Mouse (Mus musculus) retina, adult 2 months (tissue): ENCODE measurements around the gene Arhgef39.

ENCODE experiments used
- DNase-seq: peaks from one replicate; pipeline ENCODE4 v3.0.0-alpha.2; 2012; ENCODE audit warnings: low read depth, low spot score

Arhgef39 gene

DNA sequence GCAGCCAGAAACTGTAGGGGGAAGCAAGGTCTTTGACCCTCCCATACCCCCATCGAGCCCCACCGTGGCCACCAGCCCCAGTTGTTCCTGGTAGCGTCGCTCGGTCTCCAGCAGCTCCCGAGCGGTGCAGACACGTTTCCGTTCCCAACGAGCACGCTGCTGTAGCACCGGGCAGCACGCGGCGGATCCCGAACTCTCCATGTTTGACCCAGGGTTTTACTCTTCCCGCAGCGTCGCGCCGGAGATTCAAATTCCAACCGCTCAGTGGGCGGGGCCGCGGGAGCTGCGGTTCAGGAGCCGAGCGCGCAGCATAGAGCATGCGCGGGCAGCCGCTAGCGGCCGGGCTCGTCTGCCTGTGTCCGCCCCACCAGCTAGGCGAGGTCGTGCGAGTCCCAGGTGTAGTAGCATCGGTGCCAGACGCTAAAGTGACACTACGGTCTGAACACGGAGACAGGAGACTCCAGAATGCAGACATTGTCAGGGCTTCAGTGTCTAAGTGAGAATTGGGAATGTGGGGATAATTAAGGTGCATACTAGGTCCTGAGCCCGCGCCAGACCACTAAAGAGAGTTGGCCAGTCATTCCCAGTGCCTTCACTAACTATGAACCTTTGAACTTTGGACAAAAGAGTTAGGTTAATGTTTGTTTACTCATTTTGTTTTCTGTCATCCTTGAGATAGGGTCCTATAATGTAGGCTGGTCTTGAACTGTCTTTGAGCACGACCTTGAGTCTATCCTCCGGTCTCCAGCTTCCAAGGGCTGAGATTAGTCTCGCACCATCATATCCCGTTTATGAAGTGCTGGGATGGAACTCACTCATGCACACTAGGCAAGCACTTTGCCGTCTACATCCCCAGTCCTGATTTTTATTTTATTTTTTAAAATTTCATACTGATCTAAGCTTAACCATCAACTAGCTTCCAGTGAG, at the start of gene Arhgef39:
Gene Arhgef39 (minus strand): TSS at position 289 of the 927 bp plus-strand sequence.
- DNase-seq: no peak

DNA sequence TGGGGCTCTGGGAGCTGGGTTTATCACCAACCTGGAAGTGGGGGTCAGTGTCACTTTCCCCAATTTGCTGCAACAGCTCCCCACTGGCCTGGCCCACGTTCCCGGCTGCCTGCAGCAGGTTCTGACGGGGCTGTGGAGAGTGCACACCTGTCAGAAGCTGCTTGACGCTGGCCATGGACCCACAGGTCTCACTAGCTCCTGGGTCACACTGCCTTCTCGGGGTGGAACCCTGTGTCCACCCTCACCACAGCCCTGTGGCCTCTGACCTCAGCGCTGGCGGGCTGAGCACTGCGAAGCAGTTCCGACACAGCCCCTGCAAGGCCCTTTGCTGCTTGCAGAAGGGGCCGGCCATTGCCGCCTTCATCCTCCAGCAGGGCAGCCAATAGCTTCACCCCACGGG, 49.6 kb upstream of the Arhgef39 start:
- DNase-seq: no peak

DNA sequence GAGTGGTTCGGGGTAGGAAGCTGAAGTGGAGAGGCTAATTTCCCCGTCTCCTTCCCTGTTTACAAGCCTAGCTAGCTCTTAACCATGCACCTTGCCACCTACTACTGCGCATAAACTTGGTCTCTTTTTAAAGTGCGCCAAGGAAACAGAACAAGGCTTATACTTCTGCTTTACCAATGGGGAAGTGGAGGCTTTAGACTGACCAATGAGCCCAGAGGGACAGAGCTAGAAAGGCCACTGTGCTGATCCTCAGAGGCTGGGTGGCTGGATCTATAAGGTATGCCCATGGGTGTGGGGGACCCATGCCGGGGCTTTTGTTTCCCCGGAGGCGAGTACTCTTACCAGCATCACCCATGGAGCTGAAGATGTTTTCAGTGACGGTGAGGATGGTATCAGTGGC, 47.7 kb upstream of the Arhgef39 start:
- no peak for DNase-seq

DNA sequence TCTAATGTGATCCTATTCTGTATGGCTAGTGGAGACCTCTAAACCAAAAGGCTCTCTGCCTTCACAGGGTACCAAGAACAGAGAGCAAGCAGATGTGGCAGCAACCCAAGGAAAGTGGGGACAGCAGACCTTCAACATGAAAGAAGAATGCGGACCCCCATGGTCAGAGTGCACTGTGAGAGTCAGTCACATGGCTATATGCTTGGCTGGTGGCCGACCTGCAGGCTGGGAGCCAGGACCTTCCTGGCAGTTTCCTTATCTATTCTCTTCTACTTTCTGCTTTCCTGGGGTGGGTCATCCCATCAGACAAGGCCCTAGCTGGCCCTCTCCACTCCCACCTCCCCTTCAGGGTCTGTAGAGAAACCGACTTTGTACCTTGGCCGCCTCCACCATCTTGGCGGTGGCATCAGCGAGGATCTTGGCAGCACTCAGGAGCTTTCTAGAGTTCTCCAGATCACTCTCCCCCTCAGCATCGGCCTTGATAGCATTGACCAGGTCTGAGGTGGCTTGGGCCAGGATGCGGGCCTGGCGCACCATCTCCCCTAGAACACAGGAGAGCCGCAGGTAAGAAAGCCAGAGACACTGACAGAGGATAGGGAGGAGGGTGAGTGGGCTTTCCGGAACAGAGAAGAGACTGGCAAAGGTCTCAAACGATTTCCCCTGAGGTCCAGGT, 47.0 kb upstream of the Arhgef39 start:
- DNase-seq: no peak

DNA sequence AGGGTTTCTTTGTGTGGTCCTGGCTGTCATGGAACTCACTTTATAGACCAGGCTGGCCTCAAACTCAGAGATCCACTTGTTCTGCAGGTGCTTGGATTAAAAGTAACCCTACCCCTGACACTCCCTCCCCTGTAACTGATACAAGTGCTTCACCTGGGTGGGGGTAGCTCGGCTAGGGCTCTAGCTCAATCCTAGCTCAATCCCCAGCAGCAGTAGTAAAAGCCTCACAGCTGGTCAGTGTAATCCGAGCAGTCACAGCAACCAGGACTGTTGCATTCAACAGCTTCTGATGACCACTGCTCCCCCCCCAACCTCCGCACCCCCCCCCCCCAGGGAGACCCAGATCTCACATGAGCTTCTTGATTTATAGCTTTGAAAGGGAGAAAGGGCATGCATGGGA, 42.5 kb upstream of the Arhgef39 start:
- no peak for DNase-seq

DNA sequence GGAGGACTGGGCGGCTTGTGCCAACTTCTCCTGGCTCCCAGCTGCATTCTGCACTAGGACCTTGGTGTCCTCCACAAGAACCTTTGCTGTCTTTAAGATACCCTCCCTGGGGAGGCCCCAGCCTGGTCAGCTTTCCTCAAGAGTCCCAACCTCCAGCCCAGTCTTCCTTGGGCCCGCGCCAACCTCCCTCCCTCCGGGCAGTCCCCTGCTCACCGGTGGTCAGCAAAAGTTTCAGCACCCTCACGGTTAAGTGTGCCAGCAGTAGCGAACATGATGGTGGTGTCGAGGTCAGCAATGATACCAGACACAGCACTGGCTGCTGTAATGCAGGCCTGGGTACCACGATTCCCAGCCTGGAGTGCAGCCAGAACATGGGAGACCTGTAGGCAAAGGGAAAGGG, 36.5 kb upstream of the Arhgef39 start:
- no peak for DNase-seq

DNA sequence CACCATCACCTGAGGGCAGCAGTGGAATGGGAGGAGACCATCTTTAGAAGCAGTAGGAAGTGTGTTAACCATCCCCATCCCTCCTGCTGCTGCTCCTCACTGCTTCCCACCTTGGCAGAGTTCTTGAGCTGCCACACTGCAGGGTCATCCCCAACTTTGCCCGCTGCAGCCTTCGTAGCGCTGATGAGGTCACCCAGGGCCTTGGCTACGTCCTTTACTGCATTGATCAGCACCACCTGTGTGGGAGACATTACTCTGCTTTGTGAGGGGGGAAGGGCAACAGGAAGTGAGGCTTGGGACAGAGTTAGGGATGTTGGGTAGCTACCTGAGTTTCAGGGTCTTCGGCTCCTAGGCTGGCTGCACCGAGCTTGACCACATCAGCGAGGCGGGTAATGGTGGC, 36.1 kb upstream of the Arhgef39 start:
- DNase-seq: no peak

DNA sequence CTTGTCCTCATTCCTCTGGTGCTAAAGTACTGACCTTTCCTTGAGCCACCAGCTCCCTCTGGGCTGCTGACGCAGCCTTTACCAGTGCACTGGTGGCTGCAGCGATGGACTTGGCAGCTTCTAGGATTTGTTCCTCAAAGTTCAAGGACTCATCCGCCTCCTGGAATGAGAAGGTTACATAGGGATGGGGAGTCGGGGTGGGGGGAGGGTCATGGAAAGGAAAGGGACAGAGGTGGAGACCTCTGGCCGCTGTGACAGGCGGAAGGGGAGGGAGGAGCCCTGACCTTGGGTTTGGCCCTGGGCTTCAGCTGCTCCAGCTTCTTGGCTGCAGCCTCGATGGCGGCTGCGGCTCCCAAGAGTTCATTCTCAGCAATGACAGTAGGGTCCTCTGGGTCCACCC, 33.8 kb upstream of the Arhgef39 start:
- no peak for DNase-seq

DNA sequence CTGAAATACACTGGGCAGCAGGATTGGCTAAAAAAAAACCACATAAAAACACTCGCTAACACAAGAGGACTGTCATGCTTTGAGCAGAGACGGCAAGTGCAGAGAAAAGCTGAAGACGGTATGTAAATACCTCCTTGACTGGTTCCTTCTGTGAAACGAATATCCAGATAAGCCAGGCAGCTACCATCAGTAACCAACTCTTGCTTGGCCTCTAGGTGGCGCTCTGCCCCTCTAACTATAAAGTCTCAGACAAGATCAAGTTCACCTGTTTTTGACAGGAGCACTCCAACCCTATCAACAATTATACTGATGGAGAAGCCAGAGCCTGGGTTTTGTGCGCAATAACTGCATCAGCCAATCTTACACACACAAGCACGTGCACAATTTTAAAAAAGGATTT, 31.1 kb upstream of the Arhgef39 start:
- peak; percentile 53 for DNase-seq

DNA sequence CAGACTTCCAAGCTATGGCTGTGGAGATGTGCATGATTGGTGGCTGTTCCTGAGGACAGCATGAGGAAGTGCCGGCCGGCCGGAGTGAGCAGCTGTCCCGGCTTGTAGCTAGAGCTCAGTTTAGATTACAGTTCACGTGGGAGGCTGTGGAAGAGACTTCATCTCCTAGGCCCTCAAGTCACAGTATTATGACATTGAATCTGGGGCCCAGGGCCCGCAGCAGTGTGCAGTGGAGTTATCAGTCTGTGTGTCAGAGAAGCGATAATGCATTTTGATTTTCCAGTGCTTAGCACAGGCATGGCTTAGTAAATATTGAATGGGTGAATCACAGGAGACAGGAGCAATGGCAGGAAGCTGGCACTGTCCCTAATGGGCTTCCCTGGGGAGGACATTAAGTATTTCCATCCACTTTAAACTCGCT, 30.6 kb upstream of the Arhgef39 start:
- DNase-seq: no peak

DNA sequence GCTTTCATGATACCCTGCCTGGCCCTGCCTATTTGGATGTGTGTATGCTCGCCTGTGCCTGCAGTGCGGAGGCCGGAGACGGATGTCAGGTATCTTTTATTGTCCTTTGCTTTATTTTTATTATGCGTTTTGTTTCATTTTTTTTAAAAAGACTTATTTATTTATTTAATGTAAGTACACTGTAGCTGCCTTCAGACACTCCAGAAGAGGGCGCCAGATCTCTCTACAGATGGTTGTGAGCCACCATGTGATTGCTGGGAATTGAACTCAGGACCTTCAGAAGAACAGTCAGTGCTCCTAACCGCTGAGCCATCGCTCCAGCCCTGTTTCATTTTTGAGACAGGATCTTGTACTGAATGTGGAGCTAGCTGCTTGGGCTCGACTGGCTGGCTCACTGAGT, 29.0 kb upstream of the Arhgef39 start:
- no peak for DNase-seq

DNA sequence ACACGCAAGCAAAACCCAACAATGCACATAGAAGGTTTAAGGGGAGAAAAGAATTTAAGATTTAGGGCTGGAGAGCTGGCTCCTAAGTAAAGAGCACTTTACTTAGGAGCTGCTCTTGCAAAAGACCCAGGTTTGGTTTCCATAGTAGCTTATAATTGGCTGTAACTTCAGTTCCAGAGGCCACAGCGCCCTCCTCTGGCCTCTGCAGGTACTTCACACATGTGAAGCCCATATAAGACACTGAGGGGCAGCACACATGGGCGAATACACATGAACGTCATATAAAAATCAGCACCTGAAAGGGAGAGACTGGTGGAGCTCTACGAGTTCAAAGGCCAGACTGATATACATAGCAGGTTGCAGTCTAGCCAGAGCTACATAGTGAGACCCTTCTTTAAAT, 28.4 kb upstream of the Arhgef39 start:
- no peak for DNase-seq

DNA sequence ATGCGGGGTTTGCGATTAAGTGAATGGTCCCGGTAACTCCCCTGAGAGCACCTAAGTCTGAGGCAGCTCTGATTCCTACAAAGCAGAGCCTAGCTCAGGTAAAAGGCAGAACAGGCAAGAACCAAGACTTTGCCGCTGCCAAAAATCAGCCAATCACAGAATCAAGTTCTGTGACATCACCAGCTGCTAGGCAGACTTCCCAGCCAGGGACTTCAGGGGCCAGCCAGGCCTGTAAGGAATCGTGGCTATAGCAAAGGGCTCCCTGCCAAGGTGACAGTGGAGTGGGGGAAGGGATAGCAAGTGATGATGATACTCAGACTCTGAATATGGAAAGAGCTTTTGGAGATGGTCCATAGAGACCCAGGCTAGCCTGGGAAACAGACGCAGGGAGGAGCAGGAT, 20.5 kb upstream of the Arhgef39 start:
- DNase-seq: peak; percentile 49

DNA sequence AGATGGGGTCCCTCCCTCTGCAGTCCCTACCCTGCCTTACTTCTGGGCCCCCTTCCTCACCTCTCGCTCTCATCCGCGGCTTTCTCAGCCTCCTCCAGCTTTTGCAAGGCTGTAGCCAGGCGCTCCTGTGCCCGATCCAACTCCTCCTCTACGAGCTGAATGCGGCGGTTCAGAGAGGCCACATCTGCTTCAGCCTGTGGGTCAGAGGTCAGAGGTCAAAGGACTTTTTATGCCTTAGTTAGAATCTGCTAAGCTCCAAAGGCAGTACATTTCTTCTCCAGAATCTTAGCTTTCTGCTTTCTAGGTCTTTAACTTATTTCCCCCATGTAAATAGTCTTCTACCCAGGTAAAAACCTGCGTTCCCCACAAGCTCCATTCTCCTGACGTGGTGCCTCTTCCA, 20.1 kb upstream of the Arhgef39 start:
- DNase-seq: no peak

DNA sequence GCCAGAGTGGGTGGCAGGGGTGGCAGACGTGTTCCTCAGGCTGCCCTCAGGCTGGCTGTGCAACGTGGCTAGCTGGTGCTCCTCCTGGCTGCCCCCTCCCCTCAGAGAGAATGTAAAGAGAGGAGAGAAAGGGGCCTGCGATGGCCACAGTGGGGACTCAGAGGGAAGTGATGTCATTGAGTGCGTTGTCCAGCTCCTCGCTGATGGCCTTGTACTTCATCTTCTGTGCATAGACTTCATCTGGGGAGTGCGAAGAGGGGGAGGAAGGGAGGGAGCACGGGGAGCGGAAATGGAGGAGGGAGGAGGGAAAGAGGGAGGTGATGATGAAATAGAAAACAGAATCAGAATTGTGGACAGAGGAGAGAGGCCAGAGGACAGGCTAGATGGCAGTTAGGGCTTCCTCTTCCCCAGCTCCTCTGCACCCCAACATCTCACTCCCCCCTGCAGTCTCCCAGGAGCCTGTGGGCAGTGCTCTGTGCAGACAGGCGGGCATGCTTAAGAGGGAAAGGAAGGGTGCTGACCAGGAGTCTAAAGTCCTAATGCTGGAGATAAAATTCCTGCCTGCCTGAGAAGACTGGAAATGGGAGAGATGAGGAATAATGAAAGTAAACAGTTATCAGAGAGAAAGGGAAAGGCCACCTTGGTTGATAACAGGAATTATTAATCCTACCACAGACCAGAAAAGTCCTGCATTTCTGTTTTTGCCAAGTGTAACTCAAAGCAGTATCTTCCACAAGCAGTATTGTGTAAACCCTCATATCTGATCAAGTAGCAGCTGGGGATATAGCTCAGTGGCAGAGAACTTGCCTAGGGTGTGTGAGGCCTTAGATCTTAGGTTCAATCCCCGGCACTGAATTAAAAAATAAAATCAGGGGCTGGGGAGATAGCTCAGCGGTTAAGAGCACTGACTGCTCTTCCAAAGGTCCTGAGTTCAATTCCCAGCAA, 16.5 kb upstream of the Arhgef39 start:
- DNase-seq: no peak

DNA sequence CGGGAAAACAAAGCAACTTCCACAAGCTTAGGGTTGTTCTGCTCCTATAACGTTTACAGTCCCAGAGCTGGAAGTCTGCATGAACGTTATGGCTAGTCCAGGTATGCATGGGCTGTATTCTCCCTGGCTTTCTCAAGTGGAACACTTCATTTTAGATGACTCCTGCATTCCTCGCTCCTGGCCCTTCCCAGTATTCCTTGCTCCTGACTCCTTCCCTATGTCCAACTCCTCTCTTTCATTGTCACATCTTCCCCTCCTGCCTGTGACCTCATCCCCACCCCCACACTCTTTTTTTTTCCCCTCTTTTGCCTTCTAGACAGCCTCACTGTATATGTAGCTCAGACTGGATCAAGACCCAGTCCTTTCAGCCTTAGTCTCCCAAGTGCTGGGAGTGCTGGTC, 14.3 kb upstream of the Arhgef39 start:
- DNase-seq: no peak

DNA sequence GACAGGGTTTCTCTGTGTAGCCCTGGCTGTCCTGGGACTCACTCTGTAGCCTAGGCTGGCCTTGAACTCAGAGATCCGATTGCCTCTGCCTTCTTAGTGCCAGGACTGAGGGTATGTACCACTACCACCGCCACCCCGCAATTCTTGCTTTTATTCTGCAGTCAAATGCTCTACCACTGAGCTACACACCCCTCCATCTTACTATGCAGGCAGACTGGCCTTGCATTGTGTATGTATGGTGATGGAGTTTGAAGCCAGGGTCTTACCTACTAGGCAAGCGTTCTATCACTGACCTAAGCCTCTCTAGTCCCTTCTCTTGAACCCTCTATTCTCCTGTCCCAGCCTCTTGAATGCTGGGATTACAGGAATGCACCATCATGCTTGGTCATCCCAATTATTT, 13.8 kb upstream of the Arhgef39 start:
- no peak for DNase-seq

DNA sequence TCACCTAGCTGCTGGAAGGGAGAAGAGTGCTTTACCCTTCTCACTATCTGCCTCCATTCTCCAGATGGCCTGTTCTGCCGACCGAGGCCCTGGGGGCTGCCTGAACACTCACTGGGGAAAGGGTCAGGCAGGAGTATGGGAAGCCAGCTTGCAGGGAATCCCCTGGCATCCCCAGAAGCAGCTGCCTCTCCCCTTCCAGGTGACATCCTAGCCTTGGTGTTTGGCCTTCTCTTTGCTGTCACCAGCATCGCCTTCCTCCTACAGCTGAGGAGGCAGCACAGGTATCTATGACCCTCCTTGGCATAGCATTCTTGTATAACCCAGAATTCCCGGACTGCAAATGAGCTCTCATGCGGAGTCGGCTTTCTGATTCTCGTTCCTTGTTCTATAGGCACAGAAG, 13.2 kb upstream of the Arhgef39 start:
- DNase-seq: no peak

DNA sequence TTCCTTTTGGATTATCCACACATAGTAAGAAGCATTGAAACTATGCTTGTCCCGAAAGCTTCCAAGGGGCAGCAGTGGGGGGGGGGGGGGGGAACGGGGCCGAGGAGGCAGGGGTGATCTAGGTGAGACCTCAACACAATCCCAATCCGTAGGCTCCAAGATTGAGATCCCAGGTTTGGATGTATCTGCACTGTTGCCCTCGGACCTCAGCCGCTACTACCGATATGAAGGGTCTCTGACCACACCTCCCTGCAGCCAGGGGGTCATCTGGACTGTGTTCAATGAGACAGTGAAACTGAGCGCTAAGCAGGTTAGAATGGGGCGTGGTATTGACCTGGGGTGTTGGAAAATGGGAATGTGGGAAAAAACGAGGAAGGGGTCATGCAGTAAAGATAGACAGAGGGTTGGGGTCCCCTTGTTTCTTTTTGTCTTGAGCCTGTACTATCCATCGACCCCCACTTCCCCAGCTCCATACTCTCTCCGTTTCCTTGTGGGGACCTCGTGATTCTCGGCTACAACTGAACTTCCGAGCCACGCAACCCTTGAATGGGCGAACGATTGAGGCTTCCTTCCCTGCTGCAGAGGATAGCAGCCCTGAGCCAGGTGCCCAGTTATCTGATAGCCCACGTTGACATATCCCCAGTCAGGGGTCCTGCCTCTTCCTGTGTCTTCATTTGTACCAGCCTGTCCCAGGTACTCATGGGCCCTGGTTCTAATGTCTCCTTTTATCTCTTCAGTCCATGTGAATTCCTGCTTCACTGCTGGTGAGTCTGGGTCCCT, 12.4 kb upstream of the Arhgef39 start:
- no peak for DNase-seq

DNA sequence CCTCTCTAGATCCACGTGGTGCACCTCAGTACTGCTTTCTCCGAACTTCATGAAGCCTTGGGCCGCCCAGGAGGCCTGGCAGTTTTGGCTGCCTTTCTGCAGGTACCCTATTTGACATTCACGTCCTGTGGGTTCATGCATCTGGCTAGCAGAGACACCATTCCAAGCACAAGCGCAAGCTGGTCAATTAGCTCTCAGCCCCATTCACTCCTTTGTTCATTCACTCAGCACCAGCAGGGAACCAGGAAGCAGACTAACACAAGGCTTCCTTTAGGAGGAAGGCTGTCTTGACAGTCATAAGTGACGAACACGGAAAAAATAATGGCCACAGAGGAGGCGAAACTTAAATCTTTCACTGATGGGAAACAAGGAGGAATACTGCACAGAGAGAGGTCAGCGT, 9.6 kb upstream of the Arhgef39 start:
- DNase-seq: no peak

DNA sequence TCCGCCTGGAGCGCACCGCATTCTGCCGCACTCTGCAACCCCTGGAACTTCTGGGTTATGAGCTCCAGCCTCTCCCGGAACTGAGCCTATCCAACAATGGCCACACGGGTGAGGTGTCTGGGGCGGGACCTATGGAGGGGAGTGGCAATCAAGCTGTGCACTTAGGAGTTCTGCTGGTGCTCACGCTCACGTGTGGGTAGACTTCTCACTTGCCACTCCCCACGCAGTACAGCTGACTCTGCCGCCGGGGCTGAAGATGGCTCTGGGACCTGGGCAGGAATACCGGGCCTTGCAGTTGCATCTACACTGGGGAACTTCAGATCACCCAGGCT, 9.1 kb upstream of the Arhgef39 start:
- DNase-seq: no peak
